ENCODE assay signal across 8 mouse cellular contexts in the genomic region with DNA sequence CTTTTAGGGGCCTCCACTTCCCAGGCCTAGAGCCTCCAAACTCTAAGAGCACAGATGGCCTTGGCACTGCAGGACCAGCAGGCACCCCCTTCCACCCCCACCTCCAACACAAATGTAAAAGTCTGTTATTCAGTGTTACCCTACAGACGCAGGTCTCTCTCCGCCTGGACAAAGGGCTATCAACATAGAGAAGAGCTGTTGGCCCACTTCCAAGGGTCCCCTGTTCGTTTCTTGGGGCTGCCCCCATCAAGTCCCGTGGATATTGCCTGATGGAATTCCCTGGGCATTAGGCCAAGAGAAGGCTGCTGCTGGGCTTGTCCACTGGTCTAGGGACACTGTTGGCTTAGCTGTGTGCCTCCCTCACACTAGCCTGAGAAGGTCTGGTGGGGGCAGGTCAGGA. TPM values are rescaled to one million over a fixed set of nuclear protein-coding genes. Genes with fewer than 3 reads are reported as not detected.
DNase-seq lines count a peak whose midpoint lies in the region; ATAC-seq and TF ChIP-seq lines count a peak whose summit lies in the region.

No protein-coding gene starts in this region.

- H3K9me3 ChIP-seq in embryonic facial prominence, embryonic 10.5 days: no peaks in the 10 kb centered on the region
- no peaks in the 10 kb centered on the region for H3K9me3 ChIP-seq in heart, postnatal 0 days (replicated peaks; ENCODE audit: control insufficient read depth, low read length)
- no peaks in the 10 kb centered on the region for H3K9me3 ChIP-seq in midbrain, embryonic 13.5 days

- no peak overlapping the region for H3K9ac ChIP-seq in heart, postnatal 0 days (replicated peaks; ENCODE audit: low read depth, low read length)
- H3K9ac ChIP-seq in midbrain, embryonic 13.5 days (replicated peaks): peak overlapping the region; percentile 75

- H3K27me3 ChIP-seq in embryonic facial prominence, embryonic 10.5 days (replicated peaks; ENCODE audit: low read depth, poor library complexity, severe bottlenecking): peaks cover 25% of the 10 kb centered on the region
- H3K27me3 ChIP-seq in heart, postnatal 0 days (ENCODE audit: control insufficient read depth, insufficient read depth, low read length): no peaks in the 10 kb centered on the region
- no peaks in the 10 kb centered on the region for H3K27me3 ChIP-seq in midbrain, embryonic 13.5 days

- peak overlapping the region; percentile 75; the same call in 1 of the 2 replicates for H3K27ac ChIP-seq in embryonic facial prominence, embryonic 10.5 days (replicated peaks)
- H3K27ac ChIP-seq in heart, postnatal 0 days (ENCODE audit: low read depth): no peak overlapping the region
- H3K27ac ChIP-seq in midbrain, embryonic 13.5 days: no peak overlapping the region

- peak; percentile 24 to 49 for DNase-seq in left cerebral cortex, postnatal 14 days (ENCODE audit: low spot score in 2 of 2)
- no peak for DNase-seq in left cerebral cortex, postnatal 36 days (ENCODE audit: low spot score in 2 of 2)
- DNase-seq in embryonic facial prominence, embryonic 10.5 days (ENCODE audit: low spot score): no peak
- DNase-seq in heart, postnatal 0 days (ENCODE audit: low spot score): peak; percentile 70
- DNase-seq in kidney, postnatal 25 days: peak; percentile 83 to 89
- no peak for DNase-seq in urinary bladder, postnatal 25 days (ENCODE audit: low spot score)
- DNase-seq in frontal cortex, postnatal 14 days (ENCODE audit: low spot score in 2 of 2): no peak

- peaks cover 19% of the 10 kb centered on the region for H3K4me1 ChIP-seq in embryonic facial prominence, embryonic 10.5 days
- peaks cover 15% of the 10 kb centered on the region for H3K4me1 ChIP-seq in heart, postnatal 0 days (ENCODE audit: control insufficient read depth, insufficient read depth)
- H3K4me1 ChIP-seq in midbrain, embryonic 13.5 days (replicated peaks): peaks cover 43% of the 10 kb centered on the region

- no peak for TF ChIP-seq EP300 in heart, postnatal 0 days (IDR thresholded peaks at IDR 0.05; ENCODE audit: low read depth)

- intact Hi-C loops in left cerebral cortex, postnatal 14 days (cut with DNase I): no loop called here
- intact Hi-C loops in left cerebral cortex, postnatal 36 days (cut with DNase I): loop anchor here (5.0 kb wide), 1 partner anchor 123 kb away; the partner anchor contains the start of genes Pmm2 and Tmem186

- peak overlapping the region; percentile 66 for H3K4me3 ChIP-seq in embryonic facial prominence, embryonic 10.5 days
- H3K4me3 ChIP-seq in heart, postnatal 0 days (ENCODE audit: low read depth, low read length): peak overlapping the region; percentile 57
- H3K4me3 ChIP-seq in midbrain, embryonic 13.5 days (replicated peaks): peak overlapping the region; percentile 64

- TF ChIP-seq CTCF in heart, postnatal 0 days (IDR thresholded peaks at IDR 0.05; ENCODE audit: low read depth): no peak

- no peaks in the 10 kb centered on the region for H3K36me3 ChIP-seq in embryonic facial prominence, embryonic 10.5 days (replicated peaks)
- no peaks in the 10 kb centered on the region for H3K36me3 ChIP-seq in heart, postnatal 0 days (replicated peaks; ENCODE audit: control insufficient read depth, insufficient read depth, low read length)
- no peaks in the 10 kb centered on the region for H3K36me3 ChIP-seq in midbrain, embryonic 13.5 days

- peak; percentile 42; the same call in 1 of the 2 replicates for ATAC-seq in heart, postnatal 0 days (ENCODE audit: insufficient read depth, low read depth)
- no peak for ATAC-seq in midbrain, embryonic 13.5 days

- peak overlapping the region; percentile 85 for H3K4me2 ChIP-seq in heart, postnatal 0 days (ENCODE audit: low read depth, low read length)
- peak overlapping the region; percentile 79 for H3K4me2 ChIP-seq in midbrain, embryonic 13.5 days (replicated peaks)

- 55% methylated on average over 4 of the region's 4 CpGs for WGBS in embryonic facial prominence, embryonic 10.5 days
- WGBS in heart, postnatal 0 days: 6% methylated on average over 4 of the region's 4 CpGs
- 14% methylated on average over 4 of the region's 4 CpGs for WGBS in midbrain, embryonic 13.5 days

RNA-seq across cellular contexts. Expression of gene Abat, which starts 1.0 kb away (rescaled TPM):
- total RNA-seq in left cerebral cortex, postnatal 14 days (2021): 100 to 1,000 TPM; 171 to 179 TPM
- total RNA-seq in left cerebral cortex, postnatal 36 days (2021): 100 to 1,000 TPM; 155 to 158 TPM
- polyA plus RNA-seq in embryonic facial prominence, embryonic 10.5 days (2016; fragmentation: Nextera tagmentation; extraction: Ambion mirVana): 24.1 and 29.5 TPM in 2 replicates
- total RNA-seq in heart, postnatal 0 days (2014; rRNA removed; ENCODE audit: low replicate concordance): 15.8 and 28.8 TPM in 2 replicates
- 9.9 TPM in 2 replicates for polyA plus RNA-seq in heart, postnatal 0 days (2015; fragmentation: Nextera tagmentation; extraction: Ambion mirVana)
- polyA plus RNA-seq in midbrain, embryonic 13.5 days (2015; fragmentation: Nextera tagmentation; extraction: Ambion mirVana): 55.2 and 61.4 TPM in 2 replicates

RNA-seq across cellular contexts. Expression of gene Mettl22, which starts 43.6 kb away (rescaled TPM):
- total RNA-seq in left cerebral cortex, postnatal 14 days (2021): 10 to 100 TPM; 29.5 to 30.5 TPM
- 10 to 100 TPM; 26.4 to 27.9 TPM for total RNA-seq in left cerebral cortex, postnatal 36 days (2021)
- polyA plus RNA-seq in embryonic facial prominence, embryonic 10.5 days (2016; fragmentation: Nextera tagmentation; extraction: Ambion mirVana): 19.8 and 23.8 TPM in 2 replicates
- total RNA-seq in heart, postnatal 0 days (2014; rRNA removed; ENCODE audit: low replicate concordance): 26.4 and 78.3 TPM in 2 replicates
- polyA plus RNA-seq in heart, postnatal 0 days (2015; fragmentation: Nextera tagmentation; extraction: Ambion mirVana): 38.7 and 43.4 TPM in 2 replicates
- 31.4 and 33.5 TPM in 2 replicates for polyA plus RNA-seq in midbrain, embryonic 13.5 days (2015; fragmentation: Nextera tagmentation; extraction: Ambion mirVana)

Comparison
In these comparisons a context has a peak if more than half of its experiments do, and no peak if none do; other contexts are left out.
1. DNase-seq: peak in left cerebral cortex, postnatal 14 days (2 of 2), heart, postnatal 0 days (single experiment) and kidney, postnatal 25 days (2 of 2); none in left cerebral cortex, postnatal 36 days (0 of 2), embryonic facial prominence, embryonic 10.5 days (single experiment), urinary bladder, postnatal 25 days (single experiment) and frontal cortex, postnatal 14 days (0 of 2).
2. Peak in every context shown above with its lines, with median percentiles within 50 percentile points of each other: H3K4me3 ChIP-seq.